Mouse (Mus musculus): ENCODE measurements around the gene Cmtm2b.

- peak; percentile 99 for TF ChIP-seq CTCF (conservative IDR thresholded peaks at IDR 0.05; ENCODE audit: insufficient read depth, insufficient read length, low read depth, low read length)
- no peak for TF ChIP-seq POLR2A (IDR thresholded peaks at IDR 0.05; ENCODE audit: low read depth, low read length)
Observed at GRCm38 (mm10) chr8:104343957-104344356, 21.9 kb downstream of the Cmtm2b start.

Data from kidney, adult 2 months (tissue).